Mouse (Mus musculus): ENCODE measurements around the gene Dgka.

The Dgka gene

GRCm38 (mm10) chr10:128744680-128745601, at the start of gene Dgka:
Gene Dgka, minus strand, starts transcription at chr10:128744855.
- DNase-seq, result no peak

- no peak for DNase-seq
These were observed 49.7 kb upstream of the Dgka start for GRCm38 (mm10) chr10:128794391-128794790.

- DNase-seq, result no peak
These were observed 48.6 kb upstream of the Dgka start for GRCm38 (mm10) chr10:128793258-128793657.

- DNase-seq, result no peak
These were observed 47.4 kb upstream of the Dgka start for GRCm38 (mm10) chr10:128792041-128792440.

GRCm38 (mm10) chr10:128790398-128791124, 45.9 kb upstream of the Dgka start, which contains the start of gene Mmp19:
Gene Mmp19, plus strand, starts transcription at chr10:128790910.
- no peak for DNase-seq

GRCm38 (mm10) chr10:128780200-128780599, 35.5 kb upstream of the Dgka start:
- DNase-seq, result no peak

GRCm38 (mm10) chr10:128779011-128779795, 34.5 kb upstream of the Dgka start:
- DNase-seq, result no peak

GRCm38 (mm10) chr10:128778441-128778840, 33.8 kb upstream of the Dgka start:
- no peak for DNase-seq

GRCm38 (mm10) chr10:128773685-128774084, 29.0 kb upstream of the Dgka start:
- no peak for DNase-seq

GRCm38 (mm10) chr10:128772895-128773294, 28.2 kb upstream of the Dgka start:
- no peak for DNase-seq

- DNase-seq, result peak; percentile 79
These were observed 3.7 kb upstream of the Dgka start for GRCm38 (mm10) chr10:128748252-128748864.

GRCm38 (mm10) chr10:128747646-128748251, 3.1 kb upstream of the Dgka start, which contains the start of gene Pym1:
Gene Pym1, plus strand, starts transcription at chr10:128747889.
- DNase-seq, result peak; percentile 48

GRCm38 (mm10) chr10:128746972-128747645, 2.5 kb upstream of the Dgka start:
- DNase-seq, result no peak

- no peak for DNase-seq
These were observed 1.4 kb upstream of the Dgka start for GRCm38 (mm10) chr10:128745946-128746613.

- DNase-seq, result no peak
These were observed 444 bp downstream of the Dgka start for GRCm38 (mm10) chr10:128744211-128744610.

GRCm38 (mm10) chr10:128743791-128744191, 864 bp downstream of the Dgka start:
- DNase-seq, result peak; percentile 30

GRCm38 (mm10) chr10:128743235-128743634, 1.4 kb downstream of the Dgka start:
- no peak for DNase-seq

- no peak for DNase-seq
These were observed 2.0 kb downstream of the Dgka start for GRCm38 (mm10) chr10:128742616-128743015.

- DNase-seq, result no peak
These were observed 4.4 kb downstream of the Dgka start for GRCm38 (mm10) chr10:128740296-128740695.

GRCm38 (mm10) chr10:128737435-128737834, 7.2 kb downstream of the Dgka start:
- DNase-seq, result no peak

GRCm38 (mm10) chr10:128731992-128732391, 12.7 kb downstream of the Dgka start:
- no peak for DNase-seq
